Mouse (Mus musculus): ENCODE measurements around the gene Adgrg3.
A peak's percentile ranks its signal among the peaks of the same experiment; 100 is the strongest.

Gene Adgrg3

GRCm38 (mm10) chr8:95025421-95025820, 7.9 kb downstream of the Adgrg3 start:
- DNase-seq, result no peak

GRCm38 (mm10) chr8:95028391-95028790, 10.9 kb downstream of the Adgrg3 start:
- peak; percentile 73 for DNase-seq

GRCm38 (mm10) chr8:95037106-95037925, 19.8 kb downstream of the Adgrg3 start:
- DNase-seq, result peak; percentile 41

GRCm38 (mm10) chr8:95041883-95042784, 24.6 kb downstream of the Adgrg3 start:
- no peak for DNase-seq

GRCm38 (mm10) chr8:95044811-95045210, 27.3 kb downstream of the Adgrg3 start:
- DNase-seq, result no peak

- no peak for DNase-seq
These were observed 29.5 kb downstream of the Adgrg3 start for GRCm38 (mm10) chr8:95046982-95047381.

GRCm38 (mm10) chr8:95047884-95048680, 30.6 kb downstream of the Adgrg3 start:
- no peak for DNase-seq

- no peak for DNase-seq
These were observed 32.1 kb downstream of the Adgrg3 start for GRCm38 (mm10) chr8:95049636-95050035.

- DNase-seq, result no peak
These were observed 36.9 kb downstream of the Adgrg3 start for GRCm38 (mm10) chr8:95054438-95054837.

GRCm38 (mm10) chr8:95054927-95055510, 37.5 kb downstream of the Adgrg3 start, which contains the start of gene Drc7:
Gene Drc7 (plus strand): TSS chr8:95055103.
- peak; percentile 44 for DNase-seq

GRCm38 (mm10) chr8:95056414-95056813, 38.9 kb downstream of the Adgrg3 start:
- no peak for DNase-seq

- DNase-seq, result no peak
These were observed 41.2 kb downstream of the Adgrg3 start for GRCm38 (mm10) chr8:95058661-95059060.

- no peak for DNase-seq
These were observed 42.5 kb downstream of the Adgrg3 start for GRCm38 (mm10) chr8:95059812-95060533.

- no peak for DNase-seq
These were observed 47.0 kb downstream of the Adgrg3 start for GRCm38 (mm10) chr8:95064531-95064930.

- peak; percentile 78 for DNase-seq
These were observed 50.1 kb downstream of the Adgrg3 start for GRCm38 (mm10) chr8:95067582-95067981.

GRCm38 (mm10) chr8:95075504-95075903, 58.0 kb downstream of the Adgrg3 start:
- no peak for DNase-seq

GRCm38 (mm10) chr8:95076151-95076550, 58.7 kb downstream of the Adgrg3 start:
- no peak for DNase-seq

- DNase-seq, result no peak
These were observed 60.6 kb downstream of the Adgrg3 start for GRCm38 (mm10) chr8:95078055-95078454.

- no peak for DNase-seq
These were observed 61.8 kb downstream of the Adgrg3 start for GRCm38 (mm10) chr8:95079305-95079704.

GRCm38 (mm10) chr8:95080381-95081341, 63.2 kb downstream of the Adgrg3 start, which contains the start of gene Katnb1:
Gene Katnb1 (plus strand): TSS chr8:95081186.
- DNase-seq, result peak; percentile 99
